Mouse (Mus musculus) olfactory bulb, adult 2 months (tissue): Measurements from ENCODE around the gene Troap. TPM values are rescaled to one million over a fixed set of nuclear protein-coding genes. Genes with fewer than 3 reads are reported as not detected.
A peak's percentile ranks its signal among the peaks of the same experiment; 100 is the strongest.

ENCODE experiments used
- H3K27ac ChIP-seq: fragments of 200-500 bp; 2 replicates; pipeline ENCODE4 v1.5.1; 2012; ENCODE audit warnings: low read depth, low read length; ENCODE audit not compliant: insufficient read depth
- H3K4me1 ChIP-seq: fragments of 200-500 bp; 2 replicates; pipeline ENCODE4 v1.6.1; 2012; ENCODE audit warnings: low read length; ENCODE audit not compliant: control insufficient read depth, insufficient read depth
- H3K4me3 ChIP-seq: fragments of 200-500 bp; 2 replicates; pipeline ENCODE4 v1.5.1; 2012; ENCODE audit warnings: mild to moderate bottlenecking, low read depth, low read length, moderate library complexity; ENCODE audit not compliant: insufficient read depth
- CTCF ChIP-seq: fragments of 200-500 bp; IDR thresholded peaks from 2 replicates; pipeline ENCODE4 v1.5.1; 2012; ENCODE audit warnings: low read depth, mild to moderate bottlenecking, low read length, moderate library complexity; ENCODE audit not compliant: insufficient read depth
- POLR2A ChIP-seq: fragments of 200-500 bp; IDR thresholded peaks from 2 replicates; pipeline ENCODE4 v1.6.1; 2012; ENCODE audit warnings: mild to moderate bottlenecking, low read depth, low read length, moderate library complexity; ENCODE audit not compliant: insufficient read depth
- WGBS: fragments of 180-500 bp; shearing (Covaris S2); methylation state at CpG from one replicate; pipeline ENCODE4 v1.1.7; 2018; 5-methylcytosine and 5-hydroxymethylcytosine counted together
- polyA plus RNA-seq: library from polyadenylated mRNA; stranded (reverse); fragments of >200 nt; gene quantifications from 2 replicates; pipeline ENCODE4 v1.2.4, GENCODE M21; 2012; ENCODE audit warnings: low replicate concordance; ENCODE audit not compliant: missing spikeins, insufficient read depth, insufficient read length

Gene Troap
- polyA plus RNA-seq, result not detected in 2 replicates

DNA sequence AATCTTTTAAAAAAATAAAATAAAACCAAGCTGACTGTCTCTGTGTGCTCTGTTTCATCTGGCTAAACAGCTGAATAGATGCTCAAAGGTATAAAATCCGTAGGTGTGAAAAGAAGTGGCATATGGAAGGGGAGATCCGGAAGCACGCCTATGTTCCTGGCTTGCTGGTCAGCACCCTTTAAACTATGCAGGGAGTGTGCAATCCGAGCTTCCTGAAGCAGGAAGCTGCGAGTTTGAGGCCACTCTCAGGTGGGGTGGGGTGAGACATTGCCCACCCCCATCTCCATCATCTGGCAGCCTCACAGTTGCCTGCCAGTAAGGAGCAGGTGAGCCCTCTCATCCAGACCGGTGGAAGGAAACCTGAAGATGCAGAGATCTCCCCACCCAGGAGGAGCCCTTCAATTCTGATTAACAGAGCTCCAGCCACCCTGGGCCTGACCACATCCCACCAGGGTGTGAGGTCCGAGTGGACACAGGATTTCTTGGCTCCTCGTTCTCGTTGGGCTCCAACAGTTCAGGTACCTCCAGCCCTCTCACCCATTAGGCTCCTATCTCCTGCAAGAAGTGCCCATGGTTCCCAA lies at the start of gene Troap:
Gene Troap, plus strand, starts transcription at position 557 of the 581 bp plus-strand sequence.
- H3K27ac ChIP-seq, result peak within 1 kb of the TSS; percentile 95
- TF ChIP-seq CTCF (no peak), POLR2A (no peak)
- H3K4me3 ChIP-seq, result peak within 1 kb of the TSS; percentile 71
- H3K4me1 ChIP-seq, result peaks cover 4% of the 10 kb centered on the region; the same call in 1 of the 2 replicates
- WGBS, result 22% methylated on average over 9 of the region's 9 CpGs

DNA sequence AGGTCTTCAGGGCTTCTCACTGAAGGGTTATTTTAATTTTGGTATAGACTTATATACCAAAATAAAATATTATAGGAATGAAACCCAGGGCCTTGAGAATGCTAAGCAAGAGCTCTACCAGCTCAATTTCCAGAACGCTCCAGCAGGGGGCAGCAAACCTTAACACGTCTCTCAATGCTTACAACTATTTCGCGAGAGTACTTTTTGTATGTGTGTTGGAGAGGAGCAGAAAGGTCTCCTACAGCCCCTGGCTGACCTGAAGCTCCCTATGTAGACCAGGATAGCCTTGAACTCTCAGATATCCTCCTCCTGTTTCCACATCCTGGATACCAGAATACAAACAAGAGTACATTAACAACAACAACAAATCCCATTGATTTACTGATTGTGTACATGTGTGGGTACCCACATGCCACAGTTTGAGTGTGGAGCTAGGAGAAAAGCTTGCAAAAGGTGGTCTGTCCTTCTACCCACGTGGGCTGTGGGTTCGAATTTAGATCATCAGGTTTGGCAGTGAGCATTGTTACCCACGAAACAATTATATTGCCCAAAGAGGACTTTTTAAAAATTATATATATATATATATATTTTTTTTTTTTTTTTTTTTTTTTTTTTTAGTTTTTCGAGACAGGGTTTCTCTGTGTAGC lies 49.6 kb upstream of the Troap start:
- TF ChIP-seq CTCF (no peak), POLR2A (no peak)
- WGBS, result 19% methylated on average over 7 of the region's 8 CpGs
- no peak overlapping the region for H3K4me3 ChIP-seq

GRCm38 (mm10) chr15:99025414-99025813 lies 49.0 kb upstream of the Troap start:
- 79% methylated on average over 13 of the region's 13 CpGs for WGBS
- Histone ChIP-seq H3K27ac (no peak overlapping the region), H3K4me1 (peaks cover 14% of the 10 kb centered on the region), H3K4me3 (no peak overlapping the region)
- no peak for TF ChIP-seq CTCF
- TF ChIP-seq POLR2A, result no peak

More for the DNA sequence above, 49.6 kb upstream of the Troap start:
- Histone ChIP-seq H3K4me1 (peaks cover 7% of the 10 kb centered on the region), H3K27ac (no peak overlapping the region)

DNA sequence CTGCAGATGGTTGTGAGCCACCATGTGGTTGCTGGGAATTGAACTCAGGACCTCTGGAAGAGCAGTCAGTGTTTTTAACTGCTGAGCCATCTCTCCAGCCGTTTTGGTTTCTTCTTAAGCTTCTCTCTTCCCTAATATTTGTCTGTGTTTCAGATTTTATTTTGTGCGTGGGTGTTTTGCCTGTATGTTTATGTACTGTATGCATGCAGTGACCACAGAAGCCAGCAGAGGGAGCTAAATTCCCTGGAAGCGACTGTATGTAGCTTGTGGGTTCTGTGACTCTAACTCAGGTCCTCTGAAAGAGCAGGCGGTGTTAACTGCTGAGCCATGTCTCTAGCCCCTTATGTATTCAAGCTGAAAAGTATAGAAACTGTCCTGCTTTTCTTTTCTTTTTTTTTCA lies 48.1 kb upstream of the Troap start:
- Histone ChIP-seq H3K4me1 (peaks cover 17% of the 10 kb centered on the region), H3K4me3 (no peak overlapping the region), H3K27ac (no peak overlapping the region)
- TF ChIP-seq POLR2A (no peak), CTCF (no peak)
- 64% methylated on average over 4 of the region's 4 CpGs for WGBS

GRCm38 (mm10) chr15:99027116-99027515 lies 47.3 kb upstream of the Troap start:
- H3K4me3 ChIP-seq, result no peak overlapping the region
- 86% methylated on average over 5 of the region's 5 CpGs for WGBS
- no peak overlapping the region for H3K27ac ChIP-seq
- peaks cover 17% of the 10 kb centered on the region for H3K4me1 ChIP-seq
- no peak for TF ChIP-seq POLR2A

- Histone ChIP-seq H3K4me1 (peaks cover 17% of the 10 kb centered on the region), H3K27ac (no peak overlapping the region), H3K4me3 (no peak overlapping the region)
- 18% methylated on average over 10 of the region's 10 CpGs for WGBS
- TF ChIP-seq CTCF (no peak), POLR2A (no peak)
Observed at GRCm38 (mm10) chr15:99028874-99029458, 45.4 kb upstream of the Troap start.

GRCm38 (mm10) chr15:99029619-99030584 lies 44.5 kb upstream of the Troap start, which contains the start of gene Tuba1c:
Tuba1c (plus strand) TSS chr15:99029891.
- WGBS, result under 1% methylated on average over 52 of the region's 52 CpGs
- peak; percentile 23; the same call in 1 of the 2 replicates for TF ChIP-seq POLR2A
- TF ChIP-seq CTCF, result no peak
- no peak within 1 kb of the TSS for H3K27ac ChIP-seq

DNA sequence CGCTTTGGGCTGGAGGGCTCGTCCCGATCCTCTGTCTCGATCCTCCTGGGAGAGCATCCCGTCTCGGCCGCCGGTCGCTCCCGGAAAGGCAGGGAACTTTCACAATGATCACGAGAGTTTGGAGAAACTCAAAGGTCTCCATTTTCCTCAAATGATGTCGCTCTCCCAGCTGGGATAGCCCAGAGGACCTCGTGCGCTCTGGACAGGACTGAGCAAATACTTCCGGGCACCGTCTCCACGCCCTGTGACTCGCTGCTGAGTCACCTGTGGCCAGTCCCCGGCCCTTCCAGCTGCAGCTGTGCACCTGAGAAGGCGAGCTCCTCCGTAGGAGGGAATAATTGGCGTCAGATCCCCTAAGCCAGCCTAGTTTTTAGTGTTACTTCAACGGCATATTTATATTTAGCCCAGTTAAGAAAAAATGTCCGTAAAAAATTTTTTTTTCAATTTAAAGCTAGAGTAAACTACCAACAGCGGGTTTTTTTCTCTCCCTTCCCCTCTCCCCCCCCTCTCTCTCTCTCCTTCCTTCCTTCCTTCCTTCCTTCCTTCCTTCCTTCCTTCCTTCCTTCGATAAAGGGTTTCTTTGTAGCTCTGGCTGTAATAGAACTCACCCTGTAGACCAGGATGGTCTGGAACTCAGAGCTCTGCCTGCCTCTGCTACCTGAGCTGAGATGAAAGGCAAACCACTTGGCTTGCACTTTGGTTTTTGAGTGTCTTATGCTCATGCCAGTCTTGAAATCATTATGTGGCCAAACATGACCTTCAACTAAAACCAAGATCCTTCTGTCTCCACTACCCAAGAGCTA lies 43.6 kb upstream of the Troap start:
- 19% methylated on average over 26 of the region's 26 CpGs for WGBS
- peak overlapping the region; percentile 34 for H3K4me3 ChIP-seq
- H3K4me1 ChIP-seq, result peaks cover 17% of the 10 kb centered on the region
- TF ChIP-seq CTCF (no peak), POLR2A (no peak)
- H3K27ac ChIP-seq, result no peak overlapping the region

More at GRCm38 (mm10) chr15:99029619-99030584, 44.5 kb upstream of the Troap start, which contains the start of gene Tuba1c:
- H3K4me1 ChIP-seq, result peaks cover 17% of the 10 kb centered on the region
- H3K4me3 ChIP-seq, result peak within 1 kb of the TSS; percentile 34
